Mouse (Mus musculus) brain, embryonic 14.5 days (tissue): ENCODE measurements around the gene Bcl10.

Experiments used
- CTCF ChIP-seq: fragments of 200-500 bp; IDR thresholded peaks from 2 replicates; pipeline ENCODE4 v1.5.1; 2012; ENCODE audit warnings: inconsistent platforms, mild to moderate bottlenecking, moderate library complexity, borderline replicate concordance; ENCODE audit not compliant: insufficient read depth, insufficient read length; ENCODE audit errors: extremely low read depth
- POLR2A ChIP-seq: fragments of 200-500 bp; IDR thresholded peaks from 2 replicates; pipeline ENCODE4 v1.6.1; 2012; ENCODE audit warnings: mild to moderate bottlenecking, inconsistent platforms, borderline replicate concordance; ENCODE audit not compliant: poor library complexity, insufficient read depth, insufficient read length, severe bottlenecking; ENCODE audit errors: extremely low read depth

GRCm38 (mm10) chr3:145874126-145874525, 48.5 kb upstream of the Bcl10 start:
- TF ChIP-seq CTCF (no peak), POLR2A (no peak)
